Mouse (Mus musculus) intestine, embryonic 16.5 days (tissue): ENCODE results near the gene Kcna5. TPM values are rescaled to one million over a fixed set of nuclear protein-coding genes. Genes with fewer than 3 reads are reported as not detected.

ENCODE experiments used
- ATAC-seq: fragments of 200-750 bp; cut with Nextera tagmentation; 2 replicates; pipeline ENCODE4 v1.8.0; 2017; ENCODE audit warnings: moderate TSS enrichment, moderate library complexity
- H3K27ac ChIP-seq: fragments of 300-500 bp; sonication (generic); 2 replicates; pipeline ENCODE4 v1.5.1; 2014; ENCODE audit warnings: mild to moderate bottlenecking, low read length
- H3K27me3 ChIP-seq: fragments of 300-500 bp; sonication (generic); replicated peaks from 2 replicates; pipeline ENCODE4 v1.6.1; 2014; ENCODE audit warnings: low read length, control low read depth, mixed read lengths; ENCODE audit not compliant: control insufficient read depth, insufficient read depth
- H3K36me3 ChIP-seq: fragments of 300-500 bp; sonication (generic); 2 replicates; pipeline ENCODE4 v1.6.1; 2014; ENCODE audit warnings: low read length, control low read depth; ENCODE audit not compliant: control insufficient read depth, insufficient read depth
- H3K4me1 ChIP-seq: fragments of 300-500 bp; sonication (generic); 2 replicates; pipeline ENCODE4 v1.6.1; 2014; ENCODE audit warnings: low read length, control low read depth, mixed read lengths; ENCODE audit not compliant: control insufficient read depth, insufficient read depth
- H3K4me2 ChIP-seq: fragments of 300-500 bp; sonication (generic); 2 replicates; pipeline ENCODE4 v1.6.1; 2014; ENCODE audit warnings: low read depth, low read length, control low read depth
- H3K4me3 ChIP-seq: fragments of 300-500 bp; sonication (generic); 2 replicates; pipeline ENCODE4 v1.5.1; 2014; ENCODE audit warnings: mild to moderate bottlenecking, low read length
- H3K9ac ChIP-seq: fragments of 300-500 bp; sonication (generic); 2 replicates; pipeline ENCODE4 v1.6.1; 2014; ENCODE audit warnings: low read depth, low read length
- H3K9me3 ChIP-seq: fragments of 300-500 bp; sonication (generic); 2 replicates; pipeline ENCODE4 v1.6.1; 2016; ENCODE audit warnings: low read length, control low read depth; ENCODE audit not compliant: control insufficient read depth
- WGBS: fragments of 180-500 bp; shearing (Covaris S2); extraction: QIAGEN DNeasy Blood & Tissue Kit; methylation state at CpG from one replicate; pipeline ENCODE4 v1.1.7; 2014; 5-methylcytosine and 5-hydroxymethylcytosine counted together
- polyA plus RNA-seq: library from polyadenylated mRNA; unstranded; fragments of >200 nt; fragmentation: Nextera tagmentation; extraction: Ambion mirVana; gene quantifications from 2 replicates; pipeline ENCODE4 v1.2.1, GENCODE M21; 2015

The Kcna5 gene
- polyA plus RNA-seq, 1 experiment from 2014 or later, result 7.6 TPM

GRCm38 (mm10) chr6:126551862-126552395, 16.7 kb upstream of the Kcna5 start:
- no peaks in the 10 kb centered on the region for H3K4me1 ChIP-seq
- no peak for ATAC-seq
- H3K4me3 ChIP-seq, result no peak overlapping the region
- H3K36me3 ChIP-seq, result no peaks in the 10 kb centered on the region
- H3K9me3 ChIP-seq, result no peaks in the 10 kb centered on the region
- H3K27me3 ChIP-seq, result 0 out of 2 replicates have a peak, but pooled peaks cover 3% of the 10 kb centered on the region
- no peak overlapping the region for H3K27ac ChIP-seq
- H3K9ac ChIP-seq, result no peak overlapping the region
- no peak overlapping the region for H3K4me2 ChIP-seq
- WGBS, result 17% methylated on average over 9 of the region's 9 CpGs

- 56% methylated on average over 16 of the region's 16 CpGs for WGBS
- H3K36me3 ChIP-seq, result no peaks in the 10 kb centered on the region
- H3K9ac ChIP-seq, result no peak overlapping the region
- H3K4me1 ChIP-seq, result no peaks in the 10 kb centered on the region
- no peak overlapping the region for H3K4me3 ChIP-seq
- no peak for ATAC-seq
- no peaks in the 10 kb centered on the region for H3K9me3 ChIP-seq
- H3K27ac ChIP-seq, result no peak overlapping the region
- H3K4me2 ChIP-seq, result no peak overlapping the region
- no peaks in the 10 kb centered on the region for H3K27me3 ChIP-seq
These were observed 9.2 kb upstream of the Kcna5 start for GRCm38 (mm10) chr6:126544107-126545036.

DNA sequence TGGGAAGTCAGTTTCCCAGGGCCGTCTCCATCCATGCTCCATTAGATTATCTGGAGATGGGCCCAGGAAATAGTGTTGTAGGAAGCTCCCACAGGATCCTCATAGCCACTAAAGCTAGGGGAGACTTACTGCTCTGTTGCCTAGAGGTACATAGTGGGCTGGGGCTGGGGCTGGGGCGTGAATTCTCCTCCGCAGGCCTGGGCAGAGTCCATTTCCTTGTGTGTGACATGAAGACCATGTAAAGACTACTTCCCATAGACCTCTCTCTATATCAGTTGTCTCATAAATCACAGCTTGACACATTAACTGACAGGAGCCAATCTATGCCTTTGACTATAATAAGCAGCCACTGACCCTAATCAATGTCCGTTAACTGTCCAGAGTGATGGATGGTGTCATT, 7.5 kb upstream of the Kcna5 start:
- Histone ChIP-seq H3K4me2 (no peak overlapping the region), H3K4me1 (no peaks in the 10 kb centered on the region), H3K36me3 (no peaks in the 10 kb centered on the region), H3K9ac (no peak overlapping the region), H3K27me3 (no peaks in the 10 kb centered on the region), H3K4me3 (no peak overlapping the region), H3K9me3 (no peaks in the 10 kb centered on the region), H3K27ac (no peak overlapping the region)
- peak; percentile 70 for ATAC-seq
- 67% methylated on average over 4 of the region's 4 CpGs for WGBS

GRCm38 (mm10) chr6:126537512-126537911, 2.3 kb upstream of the Kcna5 start:
- Histone ChIP-seq H3K36me3 (no peaks in the 10 kb centered on the region), H3K4me2 (no peak overlapping the region), H3K9me3 (no peaks in the 10 kb centered on the region), H3K9ac (no peak overlapping the region), H3K27ac (no peak overlapping the region), H3K27me3 (peaks cover 5% of the 10 kb centered on the region; the same call in 1 of the 2 replicates), H3K4me1 (peaks cover 12% of the 10 kb centered on the region), H3K4me3 (no peak overlapping the region)
- WGBS, result 57% methylated on average over 2 of the region's 2 CpGs
- ATAC-seq, result no peak

GRCm38 (mm10) chr6:126536926-126537325, 1.7 kb upstream of the Kcna5 start:
- Histone ChIP-seq H3K27me3 (peaks cover 5% of the 10 kb centered on the region; the same call in 1 of the 2 replicates), H3K4me2 (no peak overlapping the region), H3K4me1 (peaks cover 12% of the 10 kb centered on the region), H3K9ac (no peak overlapping the region), H3K4me3 (no peak overlapping the region), H3K36me3 (no peaks in the 10 kb centered on the region), H3K9me3 (no peaks in the 10 kb centered on the region), H3K27ac (no peak overlapping the region; the same call in 1 of the 2 replicates)
- WGBS, result 79% methylated on average over 4 of the region's 4 CpGs
- no peak for ATAC-seq

GRCm38 (mm10) chr6:126535911-126536270, 679 bp upstream of the Kcna5 start:
- no peak for ATAC-seq
- 16% methylated on average over 1 of the region's 1 CpGs for WGBS
- no peaks in the 10 kb centered on the region for H3K36me3 ChIP-seq
- H3K4me2 ChIP-seq, result peak overlapping the region; percentile 54; the same call in 1 of the 2 replicates
- no peak overlapping the region for H3K9ac ChIP-seq
- H3K4me1 ChIP-seq, result peaks cover 12% of the 10 kb centered on the region
- no peak overlapping the region for H3K27ac ChIP-seq
- peaks cover 5% of the 10 kb centered on the region; the same call in 1 of the 2 replicates for H3K27me3 ChIP-seq
- no peak overlapping the region for H3K4me3 ChIP-seq
- no peaks in the 10 kb centered on the region for H3K9me3 ChIP-seq

- H3K27ac ChIP-seq, result peak overlapping the region; percentile 68
- H3K36me3 ChIP-seq, result no peaks in the 10 kb centered on the region
- peaks cover 5% of the 10 kb centered on the region; the same call in 1 of the 2 replicates for H3K27me3 ChIP-seq
- H3K4me1 ChIP-seq, result peaks cover 12% of the 10 kb centered on the region
- no peak; the same call in 1 of the 2 replicates for ATAC-seq
- H3K9me3 ChIP-seq, result no peaks in the 10 kb centered on the region
- H3K9ac ChIP-seq, result peak overlapping the region; percentile 56
- peak overlapping the region; percentile 37 for H3K4me3 ChIP-seq
- WGBS, result 21% methylated on average over 31 of the region's 31 CpGs
- peak overlapping the region; percentile 54 for H3K4me2 ChIP-seq
These were observed 543 bp downstream of the Kcna5 start for GRCm38 (mm10) chr6:126534531-126535207.

- WGBS, result 78% methylated on average over 4 of the region's 4 CpGs
- Histone ChIP-seq H3K9ac (no peak overlapping the region), H3K36me3 (no peaks in the 10 kb centered on the region), H3K9me3 (no peaks in the 10 kb centered on the region), H3K4me2 (no peak overlapping the region), H3K27me3 (peaks cover 5% of the 10 kb centered on the region; the same call in 1 of the 2 replicates), H3K4me3 (no peak overlapping the region), H3K4me1 (peaks cover 12% of the 10 kb centered on the region), H3K27ac (no peak overlapping the region)
- ATAC-seq, result no peak
These were observed 3.9 kb downstream of the Kcna5 start for GRCm38 (mm10) chr6:126531306-126531705.

DNA sequence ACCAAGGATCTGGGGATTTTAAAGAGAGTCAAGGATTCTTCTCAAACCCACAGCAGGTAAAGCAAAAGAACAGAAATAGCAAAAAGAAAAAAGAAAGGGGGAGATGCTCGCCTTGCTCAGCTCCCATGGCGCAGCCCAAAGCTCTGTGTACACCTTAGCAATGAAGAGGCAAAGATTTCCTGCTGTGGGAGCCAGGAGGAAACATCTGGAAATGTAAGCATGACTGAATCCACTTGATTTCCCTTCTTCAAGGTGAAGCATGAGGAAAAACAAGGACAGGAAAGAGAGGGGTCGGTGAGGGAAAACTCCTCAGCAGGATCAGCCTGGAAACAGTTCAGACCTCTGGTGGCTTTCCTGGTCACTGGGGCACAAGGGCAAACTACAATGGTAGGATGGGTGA, 5.2 kb downstream of the Kcna5 start:
- Histone ChIP-seq H3K9ac (no peak overlapping the region), H3K27me3 (peaks cover 5% of the 10 kb centered on the region; the same call in 1 of the 2 replicates), H3K4me3 (no peak overlapping the region), H3K36me3 (no peaks in the 10 kb centered on the region), H3K4me2 (no peak overlapping the region), H3K27ac (no peak overlapping the region), H3K4me1 (peaks cover 5% of the 10 kb centered on the region), H3K9me3 (no peaks in the 10 kb centered on the region)
- 76% methylated on average over 3 of the region's 3 CpGs for WGBS
- ATAC-seq, result no peak
